Mouse (Mus musculus) heart, adult 2 months (tissue): Measurements from ENCODE around the gene Fzd5. TPM values are rescaled to one million over a fixed set of nuclear protein-coding genes. Genes with fewer than 3 reads are reported as not detected.

ENCODE experiments used
- DNase-seq, 2 experiments: peaks; one replicate each; pipeline ENCODE4 v3.0.0; 2021
- H3K27ac ChIP-seq: fragments of 200-600 bp; 2 replicates; pipeline ENCODE4 v1.8.1; 2022
- H3K27me3 ChIP-seq: fragments of 200-500 bp; 2 replicates; pipeline ENCODE4 v1.6.1; 2012; ENCODE audit warnings: mild to moderate bottlenecking, low read length, inconsistent platforms, mixed read lengths; ENCODE audit not compliant: control insufficient read depth, insufficient read depth
- H3K36me3 ChIP-seq: fragments of 200-500 bp; 2 replicates; pipeline ENCODE4 v1.6.1; 2012; ENCODE audit warnings: low read length, inconsistent platforms; ENCODE audit not compliant: control insufficient read depth, insufficient read depth
- H3K4me1 ChIP-seq: fragments of 200-500 bp; 2 replicates; pipeline ENCODE4 v1.6.1; 2011; ENCODE audit warnings: low read length; ENCODE audit not compliant: control insufficient read depth, insufficient read depth
- H3K4me3 ChIP-seq: fragments of 200-600 bp; 2 replicates; pipeline ENCODE4 v1.8.1; 2022
- H3K79me2 ChIP-seq: fragments of 200-500 bp; replicated peaks from 2 replicates; pipeline ENCODE4 v1.6.1; 2012; ENCODE audit warnings: mild to moderate bottlenecking, inconsistent platforms, low read length, moderate library complexity, mixed read lengths; ENCODE audit not compliant: control insufficient read depth, insufficient read depth
- H3K9ac ChIP-seq: fragments of 200-500 bp; 2 replicates; pipeline ENCODE4 v1.6.1; 2012; ENCODE audit warnings: low read depth, mild to moderate bottlenecking, control low read depth, inconsistent platforms, low read length, mixed read lengths
- CTCF ChIP-seq: fragments of 200-600 bp; IDR thresholded peaks from 2 replicates; pipeline ENCODE4 v1.8.1; 2022; ENCODE audit warnings: antibody characterized with exemption, mild to moderate bottlenecking, moderate library complexity
- EP300 ChIP-seq: fragments of 200-500 bp; IDR thresholded peaks from 2 replicates; pipeline ENCODE4 v1.6.1; 2011; ENCODE audit warnings: low read depth, low read length, control low read depth; ENCODE audit not compliant: insufficient read depth
- POLR2A ChIP-seq: fragments of 200-500 bp; IDR thresholded peaks from 2 replicates; pipeline ENCODE4 v1.6.1; 2011; ENCODE audit warnings: mild to moderate bottlenecking, low read depth, low read length, control low read depth; ENCODE audit not compliant: insufficient read depth
- WGBS: fragments of 180-500 bp; shearing (Covaris S2); methylation state at CpG from one replicate; pipeline ENCODE4 v1.1.7; 2018; 5-methylcytosine and 5-hydroxymethylcytosine counted together
- intact Hi-C: fragments of 180-260 bp; cut with DNase I; formaldehyde crosslinking; loops from one replicate; pipeline ENCODE4 v1.15.1; 2025
- polyA plus RNA-seq: library from polyadenylated mRNA; depleted of rRNA; stranded (reverse); fragments of >200 nt; gene quantifications from 2 replicates; pipeline ENCODE4 v1.2.3, GENCODE M21; 2012
- total RNA-seq, 2 experiments: library from RNA; stranded (reverse); gene quantifications; 2 replicates each; pipeline ENCODE4 v1.2.3; 2021

Fzd5 gene
- total and polyA plus RNA-seq, 3 experiments: 3.2 to 4.4 (median 3.6) TPM

DNA sequence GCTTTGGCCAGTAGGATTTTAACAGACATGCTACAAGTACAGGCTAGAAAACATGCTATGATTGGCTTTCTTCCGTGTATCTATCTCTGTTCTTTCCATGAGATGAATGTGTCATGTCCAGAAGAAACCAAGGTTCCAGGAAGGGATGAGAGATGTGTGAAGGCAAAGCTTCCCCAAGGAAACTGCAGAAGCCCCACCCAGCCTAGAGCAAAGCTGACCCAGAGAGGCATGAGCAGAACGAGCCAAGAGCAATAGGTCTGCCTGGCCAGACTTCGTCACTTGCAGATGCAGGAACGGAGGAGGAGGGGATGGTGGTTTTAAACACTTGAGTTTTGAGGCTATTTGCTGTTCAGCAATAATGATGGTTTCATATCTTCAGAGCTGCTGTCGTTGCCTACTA, 20.2 kb upstream of the Fzd5 start:
- intact Hi-C loops: no loop called here
- Histone ChIP-seq H3K4me1 (peaks cover 2% of the 10 kb centered on the region; the same call in 1 of the 2 replicates), H3K4me3 (no peak overlapping the region), H3K36me3 (no peaks in the 10 kb centered on the region), H3K27me3 (no peaks in the 10 kb centered on the region), H3K79me2 (no peaks in the 10 kb centered on the region), H3K9ac (no peak overlapping the region), H3K27ac (no peak overlapping the region; the same call in 1 of the 2 replicates)
- DNase-seq: peak in 1 of 2 experiments; percentile 35
- TF ChIP-seq EP300 (no peak), CTCF (no peak), POLR2A (no peak)
- WGBS: 57% methylated on average over 5 of the region's 5 CpGs

DNA sequence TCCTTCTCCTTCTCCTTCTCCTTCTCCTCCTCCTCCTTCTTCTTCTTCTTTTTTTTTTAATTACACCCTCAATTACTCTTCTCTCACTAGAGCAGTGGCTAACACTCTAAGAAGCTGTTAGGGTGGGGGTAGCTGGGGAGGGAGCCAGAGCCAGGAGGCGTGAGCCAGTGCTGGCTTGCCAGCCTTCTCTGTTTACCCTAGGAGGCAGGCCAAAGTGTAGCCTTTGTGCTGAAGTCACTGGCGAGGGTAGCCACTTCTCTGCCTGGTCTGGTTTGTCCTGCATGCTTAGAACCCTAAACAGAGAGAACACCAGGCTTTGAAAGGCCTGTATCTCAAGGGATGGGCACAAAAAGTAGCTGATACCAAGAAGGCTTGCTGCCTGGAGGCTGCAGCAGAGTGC, 19.7 kb upstream of the Fzd5 start:
- Histone ChIP-seq H3K36me3 (no peaks in the 10 kb centered on the region), H3K27ac (no peak overlapping the region; the same call in 1 of the 2 replicates), H3K9ac (no peak overlapping the region), H3K27me3 (no peaks in the 10 kb centered on the region), H3K4me1 (peaks cover 2% of the 10 kb centered on the region; the same call in 1 of the 2 replicates), H3K4me3 (no peak overlapping the region), H3K79me2 (no peaks in the 10 kb centered on the region)
- 38% methylated on average over 2 of the region's 2 CpGs for WGBS
- peak; percentile 29 to 51 for DNase-seq
- no peak for TF ChIP-seq POLR2A
- TF ChIP-seq CTCF: no peak
- TF ChIP-seq EP300: no peak
- intact Hi-C loops: no loop called here

DNA sequence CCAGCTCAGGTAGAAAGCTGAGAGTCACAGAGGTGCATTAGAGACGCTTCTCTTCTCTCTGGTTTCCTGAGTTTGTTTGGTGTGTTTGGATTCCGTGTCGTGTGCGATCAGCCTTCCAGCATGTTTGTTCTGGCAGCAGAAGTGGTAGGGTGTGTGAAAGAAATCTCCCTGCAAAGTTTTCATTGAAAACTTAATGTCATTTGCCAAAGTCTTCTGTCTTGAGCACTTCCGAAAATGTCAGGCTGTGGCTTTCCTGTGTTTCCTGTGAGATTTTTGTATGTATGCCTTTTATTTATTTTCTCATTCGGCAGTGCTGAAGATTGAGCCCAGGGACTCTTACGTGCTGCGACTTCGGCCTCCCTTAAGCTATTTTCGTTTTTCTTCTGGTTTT, 19.1 kb upstream of the Fzd5 start:
- DNase-seq: peak; percentile 19 to 20
- H3K79me2 ChIP-seq: no peaks in the 10 kb centered on the region
- intact Hi-C loops: no loop called here
- no peak overlapping the region for H3K4me3 ChIP-seq
- peaks cover 2% of the 10 kb centered on the region; the same call in 1 of the 2 replicates for H3K4me1 ChIP-seq
- H3K36me3 ChIP-seq: no peaks in the 10 kb centered on the region
- TF ChIP-seq CTCF (no peak), POLR2A (no peak), EP300 (no peak)
- no peak overlapping the region for H3K9ac ChIP-seq
- no peaks in the 10 kb centered on the region for H3K27me3 ChIP-seq
- peak overlapping the region; percentile 17; the same call in 1 of the 2 replicates for H3K27ac ChIP-seq
- 33% methylated on average over 10 of the region's 10 CpGs for WGBS

DNA sequence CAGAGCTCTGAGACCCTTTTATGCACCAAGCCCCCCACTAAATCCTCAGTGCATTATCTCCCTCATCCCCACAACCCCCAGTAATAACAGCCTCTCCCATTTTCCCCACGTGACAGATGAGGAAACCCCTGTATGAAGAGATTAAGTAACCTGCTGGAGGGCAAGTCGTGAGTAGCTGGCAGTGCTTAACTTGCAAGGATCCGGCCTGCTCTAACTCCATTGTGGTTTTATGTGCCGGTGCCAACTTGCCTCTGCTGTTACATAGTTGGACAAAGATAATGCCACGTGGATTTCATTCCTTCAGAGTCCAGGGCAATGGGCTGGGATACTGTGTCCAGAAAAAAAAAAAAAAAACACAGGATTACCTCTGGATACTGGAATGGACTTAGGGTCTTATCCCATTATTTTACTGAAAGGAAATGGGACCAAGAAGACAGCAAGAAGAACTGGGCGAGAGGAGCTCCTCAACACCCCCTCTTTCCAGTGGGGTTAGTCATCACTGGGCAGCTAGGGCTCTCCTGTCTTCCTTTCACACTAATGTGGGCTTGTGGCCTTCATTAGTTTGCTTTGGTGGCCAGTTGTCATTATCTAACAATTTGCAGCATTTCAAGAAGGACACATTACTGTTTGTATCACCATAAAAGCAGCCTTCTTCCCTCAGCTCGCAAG, 18.6 kb upstream of the Fzd5 start:
- Histone ChIP-seq H3K27me3 (no peaks in the 10 kb centered on the region), H3K9ac (no peak overlapping the region), H3K36me3 (no peaks in the 10 kb centered on the region), H3K27ac (peak overlapping the region; percentile 17; the same call in 1 of the 2 replicates), H3K79me2 (no peaks in the 10 kb centered on the region), H3K4me1 (peaks cover 2% of the 10 kb centered on the region; the same call in 1 of the 2 replicates), H3K4me3 (no peak overlapping the region)
- 34% methylated on average over 7 of the region's 7 CpGs for WGBS
- TF ChIP-seq CTCF: no peak
- no peak for TF ChIP-seq EP300
- no peak for TF ChIP-seq POLR2A
- intact Hi-C loops: no loop called here
- DNase-seq: no peak

DNA sequence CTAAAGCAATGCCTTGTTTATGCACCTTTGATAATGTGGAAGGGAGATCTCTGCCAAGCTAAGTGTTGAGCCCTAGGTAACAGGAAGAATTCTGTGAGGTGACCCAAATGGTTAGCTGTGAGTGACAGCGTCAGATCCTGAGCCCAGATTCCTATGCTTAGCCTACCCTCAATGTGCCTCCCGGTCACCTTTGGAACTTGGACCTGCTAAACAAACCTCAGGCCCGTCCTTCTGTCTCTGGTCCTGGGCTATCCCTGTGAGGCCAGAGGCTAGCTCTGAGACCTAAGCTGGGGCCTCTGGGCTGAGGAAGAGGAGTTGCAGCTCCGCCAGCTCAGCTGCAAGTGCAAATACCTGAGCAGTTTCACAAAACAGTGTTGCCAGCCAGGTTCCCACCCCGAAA, 17.1 kb upstream of the Fzd5 start:
- H3K27ac ChIP-seq: no peak overlapping the region
- intact Hi-C loops: no loop called here
- H3K27me3 ChIP-seq: no peaks in the 10 kb centered on the region
- no peak overlapping the region for H3K9ac ChIP-seq
- no peak overlapping the region for H3K4me3 ChIP-seq
- TF ChIP-seq CTCF (no peak), EP300 (no peak), POLR2A (no peak)
- H3K4me1 ChIP-seq: peaks cover 2% of the 10 kb centered on the region; the same call in 1 of the 2 replicates
- no peaks in the 10 kb centered on the region for H3K79me2 ChIP-seq
- H3K36me3 ChIP-seq: no peaks in the 10 kb centered on the region
- no peak for DNase-seq
- 94% methylated on average over 5 of the region's 5 CpGs for WGBS

DNA sequence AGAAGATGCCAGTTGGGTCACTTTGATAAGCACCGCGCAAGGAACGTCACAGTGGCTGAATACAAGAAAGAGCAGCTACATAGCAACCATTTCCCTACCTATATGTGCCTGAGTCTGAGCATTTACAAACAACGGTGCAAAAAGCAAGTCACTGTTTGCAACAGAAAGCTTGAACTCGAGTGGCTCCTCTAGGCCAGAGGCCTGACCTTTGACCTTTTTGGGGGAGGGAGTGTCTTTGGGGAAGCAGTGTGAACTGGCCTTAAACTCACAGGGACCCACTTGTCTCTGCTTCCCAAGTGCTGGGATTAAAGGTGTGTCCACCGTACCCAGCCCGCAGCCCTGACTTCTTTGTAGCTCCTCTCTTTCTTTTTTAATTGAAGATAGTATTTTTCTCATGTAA, 16.1 kb upstream of the Fzd5 start:
- 73% methylated on average over 7 of the region's 7 CpGs for WGBS

More for the DNA sequence above, 16.1 kb upstream of the Fzd5 start:
- Histone ChIP-seq H3K79me2 (no peaks in the 10 kb centered on the region), H3K36me3 (no peaks in the 10 kb centered on the region), H3K9ac (no peak overlapping the region), H3K4me3 (no peak overlapping the region), H3K27ac (no peak overlapping the region), H3K4me1 (peaks cover 2% of the 10 kb centered on the region; the same call in 1 of the 2 replicates), H3K27me3 (no peaks in the 10 kb centered on the region)
- TF ChIP-seq CTCF: no peak
- no peak for TF ChIP-seq EP300
- no peak for TF ChIP-seq POLR2A
- intact Hi-C loops: no loop called here
- peak in 1 of 2 experiments; percentile 17 for DNase-seq
